Mouse (Mus musculus): Measurements from ENCODE around the gene Oas1h.
"Not testable (repeated sequence)": the region's sequence is repeated elsewhere in the genome, so short reads cannot be mapped to it uniquely, and the experiment has no call there.

GRCm38 (mm10) chr5:120919156-120919935 is 58.1 kb downstream of the Oas1h start:
- TF ChIP-seq CTCF (IDR thresholded peaks at IDR 0.05); POLR2A (IDR thresholded peaks at IDR 0.05; ENCODE audit: insufficient read depth, low read depth, low read length): not testable (repeated sequence)
